Mouse (Mus musculus): Measurements from ENCODE around the gene Lix1l.
"Not testable (repeated sequence)": the region's sequence is repeated elsewhere in the genome, so short reads cannot be mapped to it uniquely, and the experiment has no call there.

The Lix1l gene

GRCm38 (mm10) chr3:96590657-96591056 lies 10.3 kb upstream of the Lix1l start:
- DNase-seq: no peak

GRCm38 (mm10) chr3:96593374-96593773 lies 7.6 kb upstream of the Lix1l start:
- DNase-seq: peak; percentile 26

GRCm38 (mm10) chr3:96593790-96594560 lies 7.0 kb upstream of the Lix1l start, which contains the start of gene Polr3gl:
Polr3gl (minus strand) TSS chr3:96594181.
- peak; percentile 94 for DNase-seq

GRCm38 (mm10) chr3:96594851-96595250 lies 6.1 kb upstream of the Lix1l start:
- no peak for DNase-seq

GRCm38 (mm10) chr3:96595661-96596060 lies 5.3 kb upstream of the Lix1l start:
- no peak for DNase-seq

GRCm38 (mm10) chr3:96596228-96596707 lies 4.7 kb upstream of the Lix1l start, which contains the start of gene Ankrd34a:
Ankrd34a (plus strand) TSS chr3:96596636.
- DNase-seq: peak; percentile 34

GRCm38 (mm10) chr3:96596855-96597254 lies 4.1 kb upstream of the Lix1l start:
- no peak for DNase-seq

GRCm38 (mm10) chr3:96597435-96597891 lies 3.5 kb upstream of the Lix1l start:
- DNase-seq: no peak

GRCm38 (mm10) chr3:96598156-96599068 lies 2.5 kb upstream of the Lix1l start:
- DNase-seq: peak; percentile 53

- no peak for DNase-seq
These were observed 1.9 kb upstream of the Lix1l start for GRCm38 (mm10) chr3:96599069-96599393.

GRCm38 (mm10) chr3:96599411-96599810 lies 1.5 kb upstream of the Lix1l start:
- no peak for DNase-seq

- DNase-seq: peak; percentile 50
These were observed 370 bp downstream of the Lix1l start for GRCm38 (mm10) chr3:96601251-96601787.

- DNase-seq: no peak
These were observed 1.2 kb downstream of the Lix1l start for GRCm38 (mm10) chr3:96601941-96602703.

- DNase-seq: no peak
These were observed 1.7 kb downstream of the Lix1l start for GRCm38 (mm10) chr3:96602704-96603084.

GRCm38 (mm10) chr3:96603311-96603710 lies 2.4 kb downstream of the Lix1l start:
- DNase-seq: no peak

GRCm38 (mm10) chr3:96606007-96606406 lies 5.1 kb downstream of the Lix1l start:
- DNase-seq: not testable (repeated sequence)

GRCm38 (mm10) chr3:96606618-96607017 lies 5.7 kb downstream of the Lix1l start:
- no peak for DNase-seq

- no peak for DNase-seq
These were observed 17.0 kb downstream of the Lix1l start for GRCm38 (mm10) chr3:96617941-96618340.

GRCm38 (mm10) chr3:96623201-96623600 lies 22.3 kb downstream of the Lix1l start:
- no peak for DNase-seq

GRCm38 (mm10) chr3:96629729-96630600 lies 29.0 kb downstream of the Lix1l start, which contains the start of gene Rbm8a:
Rbm8a (plus strand) TSS chr3:96629933.
- DNase-seq: peak; percentile 94

GRCm38 (mm10) chr3:96632058-96632457 lies 31.1 kb downstream of the Lix1l start:
- no peak for DNase-seq

Data from liver (tissue).